Mouse (Mus musculus): ENCODE data around the gene 4930480E11Rik.
"Not testable (repeated sequence)": the region's sequence is repeated elsewhere in the genome, so short reads cannot be mapped to it uniquely, and the experiment has no call there.

Gene 4930480E11Rik

DNA sequence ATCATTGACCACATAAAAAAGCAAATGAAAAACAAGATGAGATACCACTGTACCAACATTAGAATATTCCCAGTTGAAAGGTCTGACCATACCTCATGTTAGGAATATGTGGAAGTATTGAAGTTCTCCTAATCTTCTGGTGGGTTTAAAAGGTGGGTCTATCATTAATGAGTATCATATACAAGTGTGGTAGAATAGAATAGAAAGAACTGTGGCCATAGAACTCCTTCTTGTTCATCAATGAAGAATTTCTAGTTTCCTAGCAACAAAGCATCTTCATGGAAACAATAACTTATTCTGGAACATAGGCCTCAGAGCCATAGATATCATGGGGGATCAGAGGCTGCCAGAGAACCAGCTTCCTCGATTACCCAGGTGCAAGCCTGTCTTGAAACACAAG, at the start of gene 4930480E11Rik:
4930480E11Rik (plus strand) TSS at position 301 of the 400 bp plus-strand sequence.
- no peak for DNase-seq (ENCODE audit: low spot score)

DNA sequence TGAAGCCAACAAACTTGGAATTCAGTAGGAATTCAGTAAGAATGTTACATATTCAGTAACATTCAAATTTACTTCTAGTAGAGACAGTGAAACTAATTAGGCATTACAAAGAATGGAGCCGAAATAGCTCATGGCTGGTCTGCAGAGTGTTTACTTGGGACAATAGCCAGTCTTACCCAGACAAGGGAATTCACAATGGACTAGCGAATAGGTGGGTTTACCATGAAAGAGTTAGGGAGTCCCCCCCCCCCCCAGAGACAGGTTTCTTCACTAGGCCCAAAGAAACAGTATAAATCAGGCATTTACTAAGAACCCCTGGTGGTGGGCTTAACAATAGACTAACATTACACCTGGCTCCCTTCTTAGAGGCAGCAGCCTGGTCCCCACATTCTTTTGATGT, 33.9 kb downstream of the 4930480E11Rik start:
- DNase-seq (ENCODE audit: low spot score), result not testable (repeated sequence)
